Mouse (Mus musculus): ENCODE measurements around the gene 2310009B15Rik.

DNA sequence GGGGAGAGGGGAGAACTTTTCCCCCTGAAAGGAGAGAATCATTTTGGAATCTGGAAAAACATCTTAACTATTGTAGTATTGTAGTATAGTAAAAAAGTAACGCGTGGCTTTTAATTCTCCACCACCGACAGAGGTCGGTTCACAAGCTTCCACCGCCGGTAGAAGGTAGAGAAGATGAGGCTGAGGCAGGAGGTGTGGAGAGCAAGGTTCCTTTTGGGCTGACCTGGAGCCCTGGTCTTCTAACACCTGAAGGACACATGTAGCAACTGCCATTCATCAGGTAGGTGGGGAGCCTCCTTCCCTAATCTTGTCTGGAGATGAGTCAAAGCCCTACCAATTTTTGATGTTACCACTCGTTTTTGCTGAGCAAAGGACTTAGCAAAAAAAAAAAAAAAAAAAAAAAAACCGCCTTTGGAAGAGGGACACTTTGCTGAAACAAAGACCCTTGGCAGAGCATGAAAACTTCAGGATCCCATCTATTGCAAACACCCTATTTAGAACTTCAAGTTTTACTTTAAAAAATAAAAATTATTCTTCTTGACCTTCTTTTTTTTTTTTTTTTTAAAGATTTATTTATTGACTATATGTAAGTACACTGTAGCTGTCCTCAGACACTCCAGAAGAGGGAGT lies 7.0 kb downstream of the 2310009B15Rik start:
- TF ChIP-seq CTCF (IDR thresholded peaks at IDR 0.05; ENCODE audit: control insufficient read depth, insufficient read depth, insufficient read length) (no peak), MAX (IDR thresholded peaks at IDR 0.05) (no peak)
